Mouse (Mus musculus) C2C12 (cell line): ENCODE data around the gene Adat3.

Source experiments
- CEBPB ChIP-seq: IDR thresholded peaks from one replicate; pipeline ENCODE4 v1.6.1; 2011; ENCODE audit warnings: low read depth, mild to moderate bottlenecking, control low read depth, moderate library complexity
- CTCF ChIP-seq: IDR thresholded peaks from one replicate; pipeline ENCODE4 v1.5.1; 2011; ENCODE audit not compliant: control insufficient read depth, insufficient read depth, insufficient read length
- FOSL1 ChIP-seq: IDR thresholded peaks from one replicate; pipeline ENCODE4 v1.8.0; 2011; ENCODE audit warnings: mild to moderate bottlenecking, low read length; ENCODE audit not compliant: poor library complexity, insufficient read depth, severe bottlenecking
- MAX ChIP-seq: IDR thresholded peaks from one replicate; pipeline ENCODE4 v1.6.1; 2011; ENCODE audit warnings: mild to moderate bottlenecking, control low read depth
- MYOD1 ChIP-seq: IDR thresholded peaks from one replicate; pipeline ENCODE4 v1.6.1; 2011; ENCODE audit warnings: low read depth; ENCODE audit not compliant: control insufficient read depth, insufficient read length
- MYOG ChIP-seq: IDR thresholded peaks from one replicate; pipeline ENCODE4 v1.6.1; 2011; ENCODE audit not compliant: control insufficient read depth, insufficient read length; ENCODE audit errors: extremely low read depth
- USF1 ChIP-seq: IDR thresholded peaks from one replicate; pipeline ENCODE4 v1.6.1; 2011; ENCODE audit warnings: low read depth, mild to moderate bottlenecking, control low read depth, moderate library complexity

DNA sequence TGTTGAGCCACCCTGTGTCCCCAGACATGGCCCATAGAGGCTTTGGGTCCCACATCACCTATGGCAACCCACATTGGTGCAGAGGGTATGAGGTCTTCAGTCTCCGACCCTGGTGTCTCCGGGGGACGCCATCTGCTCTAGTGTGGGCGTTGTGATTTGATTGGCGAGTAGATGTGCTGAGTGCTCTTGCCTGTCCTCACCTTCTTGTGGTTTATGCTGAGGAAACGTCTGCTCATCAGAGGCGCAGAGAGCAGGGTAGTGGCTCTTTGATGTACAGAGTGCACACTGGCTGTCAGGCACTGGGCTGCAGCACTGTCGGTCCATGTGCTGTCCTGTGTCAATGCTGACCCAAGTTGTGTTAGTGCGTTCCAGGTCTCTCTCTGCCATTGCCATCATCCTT is 26.2 kb downstream of the Adat3 start:
- TF ChIP-seq MAX (no peak), USF1 (no peak), CTCF (no peak), CEBPB (no peak), FOSL1 (no peak), MYOG (no peak), MYOD1 (no peak)
